22 mouse cellular contexts compared by ENCODE assay signal in the genomic region with DNA sequence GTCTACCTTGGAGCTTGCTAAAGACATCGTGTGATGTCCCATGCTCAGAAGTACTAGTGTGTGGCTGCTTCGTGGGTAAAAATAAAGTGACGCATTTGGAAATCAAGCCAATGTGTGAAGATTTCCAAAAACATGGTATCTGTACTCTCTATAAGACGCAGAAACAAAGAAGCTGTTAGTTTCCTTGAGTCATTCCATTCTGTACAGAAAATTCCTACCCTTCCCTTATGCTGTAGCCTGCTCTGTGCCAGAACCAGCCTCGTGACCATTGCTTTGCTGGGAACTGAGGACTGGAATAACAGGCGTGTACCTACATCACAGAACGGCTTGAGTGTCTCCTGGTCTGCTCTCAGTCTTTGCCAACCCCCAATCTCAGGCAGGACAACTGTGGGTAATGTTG. TPM values are rescaled to one million over a fixed set of nuclear protein-coding genes. Genes with fewer than 3 reads are reported as not detected.
"Had no signal": no experiment of that assay in that cellular context is flagged by ENCODE, and none has a peak within 500 bp of the region (broad histone marks: within the 10 kb centered on the region; RNA-seq: fewer than 3 reads in every experiment).

No protein-coding gene starts in this region.

- DNase-seq: left cerebral cortex, postnatal 4 days; liver; liver, embryonic 13.5 days; liver, postnatal 0 days; lung, adult 18-20 months; lung, adult 2 months; lung, embryonic 14.5 days; lung, postnatal 10 days; lung, postnatal 14 days; lung, postnatal 36 days; lung, postnatal 4 days; midbrain, embryonic 14.5 days had no signal

- ATAC-seq: liver, embryonic 12.5 days; liver, postnatal 0 days; lung, postnatal 0 days; midbrain, embryonic 13.5 days; midbrain, embryonic 15.5 days; midbrain, embryonic 16.5 days had no signal

RNA-seq across cellular contexts. Expression of a gene that starts 7.7 kb away (rescaled TPM):
- total RNA-seq: liver, adult 2 months; megakaryocyte progenitor cell, adult 5-6 weeks; megakaryocyte, adult 5-6 weeks; megakaryocyte-erythroid progenitor cell, adult 5-6 weeks; monocyte, adult 5-6 weeks had no signal

RNA-seq across cellular contexts. Expression of a gene that starts 18.9 kb away (rescaled TPM):
- total RNA-seq: liver, adult 2 months; megakaryocyte progenitor cell, adult 5-6 weeks; megakaryocyte, adult 5-6 weeks; megakaryocyte-erythroid progenitor cell, adult 5-6 weeks; monocyte, adult 5-6 weeks had no signal

RNA-seq across cellular contexts. Expression of a gene that starts 29.2 kb away (rescaled TPM):
- total RNA-seq: liver, adult 2 months; megakaryocyte progenitor cell, adult 5-6 weeks; megakaryocyte, adult 5-6 weeks; megakaryocyte-erythroid progenitor cell, adult 5-6 weeks; monocyte, adult 5-6 weeks had no signal
